Mouse (Mus musculus) midbrain, embryonic 14.5 days (tissue): Measurements from ENCODE around the gene Ednra. TPM values are rescaled to one million over a fixed set of nuclear protein-coding genes. Genes with fewer than 3 reads are reported as not detected.
"Not testable (repeated sequence)": the region's sequence is repeated elsewhere in the genome, so short reads cannot be mapped to it uniquely, and the experiment has no call there.

ENCODE experiments used
- ATAC-seq: fragments of 200-750 bp; cut with Nextera tagmentation; 2 replicates; pipeline ENCODE4 v1.8.0; 2017; ENCODE audit warnings: moderate number of reproducible peaks, moderate library complexity; ENCODE audit not compliant: low FRiP score, low TSS enrichment
- DNase-seq: peaks from one replicate; pipeline ENCODE4 v3.0.0-alpha.2; 2015
- H3K27ac ChIP-seq: fragments of 300-500 bp; sonication (generic); replicated peaks from 2 replicates; pipeline ENCODE4 v1.5.1; 2014; ENCODE audit warnings: mild to moderate bottlenecking, low read depth, low read length, moderate library complexity
- H3K27me3 ChIP-seq: fragments of 300-500 bp; sonication (generic); 2 replicates; pipeline ENCODE4 v1.6.1; 2014; ENCODE audit warnings: low read length, control low read depth, mixed read lengths; ENCODE audit not compliant: control insufficient read depth, insufficient read depth
- H3K36me3 ChIP-seq: fragments of 300-500 bp; sonication (generic); 2 replicates; pipeline ENCODE4 v1.6.1; 2014; ENCODE audit warnings: low read length, control low read depth; ENCODE audit not compliant: control insufficient read depth, insufficient read depth
- H3K4me1 ChIP-seq: fragments of 300-500 bp; sonication (generic); 2 replicates; pipeline ENCODE4 v1.6.1; 2014; ENCODE audit warnings: mild to moderate bottlenecking, antibody characterized with exemption, low read length, control low read depth; ENCODE audit not compliant: control insufficient read depth, insufficient read depth
- H3K4me2 ChIP-seq: fragments of 300-500 bp; sonication (generic); 2 replicates; pipeline ENCODE4 v1.6.1; 2014; ENCODE audit warnings: mild to moderate bottlenecking, low read length, moderate library complexity
- H3K4me3 ChIP-seq: fragments of 300-500 bp; sonication (generic); replicated peaks from 2 replicates; pipeline ENCODE4 v1.5.1; 2014; ENCODE audit warnings: low read depth, low read length
- H3K9ac ChIP-seq: fragments of 300-500 bp; sonication (generic); replicated peaks from 2 replicates; pipeline ENCODE4 v1.6.1; 2014; ENCODE audit warnings: mild to moderate bottlenecking, low read length, moderate library complexity
- H3K9me3 ChIP-seq: fragments of 300-500 bp; sonication (generic); 2 replicates; pipeline ENCODE4 v1.6.1; 2016; ENCODE audit warnings: low read length, control low read depth, mixed read lengths; ENCODE audit not compliant: control insufficient read depth
- WGBS: fragments of 180-500 bp; shearing (Covaris S2); extraction: QIAGEN DNeasy Blood & Tissue Kit; methylation state at CpG from one replicate; pipeline ENCODE4 v1.1.7; 2014; 5-methylcytosine and 5-hydroxymethylcytosine counted together
- polyA plus RNA-seq: library from polyadenylated mRNA; unstranded; fragments of >200 nt; fragmentation: Nextera tagmentation; extraction: Ambion mirVana; gene quantifications from 2 replicates; pipeline ENCODE4 v1.2.1, GENCODE M21; 2014

Ednra gene
- polyA plus RNA-seq, 1 experiment from 2014 or later: 7.1 TPM

- Histone ChIP-seq H3K9me3 (no peaks in the 10 kb centered on the region), H3K9ac (no peak overlapping the region), H3K4me1 (no peaks in the 10 kb centered on the region), H3K27ac (no peak overlapping the region), H3K36me3 (no peaks in the 10 kb centered on the region), H3K27me3 (no peaks in the 10 kb centered on the region), H3K4me3 (no peak overlapping the region), H3K4me2 (no peak overlapping the region)
- WGBS: 89% methylated on average over 4 of the region's 4 CpGs
- DNase-seq (no peak), ATAC-seq (no peak)
These were observed 19.5 kb downstream of the Ednra start for GRCm38 (mm10) chr8:77704768-77705167.

- WGBS: 84% methylated on average over 10 of the region's 10 CpGs
- H3K9me3 ChIP-seq: no peaks in the 10 kb centered on the region
- no peak overlapping the region for H3K4me3 ChIP-seq
- DNase-seq (no peak), ATAC-seq (no peak)
- H3K27ac ChIP-seq: no peak overlapping the region
- no peaks in the 10 kb centered on the region for H3K36me3 ChIP-seq
- H3K4me1 ChIP-seq: no peaks in the 10 kb centered on the region
- no peak overlapping the region for H3K9ac ChIP-seq
- no peaks in the 10 kb centered on the region for H3K27me3 ChIP-seq
- no peak overlapping the region for H3K4me2 ChIP-seq
These were observed 26.2 kb downstream of the Ednra start for GRCm38 (mm10) chr8:77698028-77698427.

DNA sequence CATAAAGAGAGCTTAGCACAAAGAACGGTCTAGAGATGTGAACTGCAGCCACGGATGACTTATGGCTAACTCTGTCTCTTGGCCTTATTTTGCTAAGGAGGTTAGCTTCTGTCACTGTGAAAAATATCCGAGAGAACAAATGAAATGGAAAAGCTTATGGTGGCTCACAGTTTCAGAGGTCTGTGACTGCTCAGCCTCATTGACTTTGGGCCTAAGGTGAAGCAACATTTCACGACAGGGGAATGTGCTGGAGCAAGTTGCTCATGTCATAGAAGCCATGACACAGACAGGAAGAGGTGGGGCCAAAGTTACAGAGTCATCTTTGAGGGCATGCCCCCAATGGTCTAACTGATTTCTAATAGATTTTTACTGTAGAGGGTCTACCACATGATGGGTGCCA is 28.1 kb downstream of the Ednra start:
- H3K4me3 ChIP-seq: no peak overlapping the region
- H3K4me2 ChIP-seq: no peak overlapping the region
- 94% methylated on average over 4 of the region's 4 CpGs for WGBS
- H3K36me3 ChIP-seq: no peaks in the 10 kb centered on the region
- no peak overlapping the region for H3K9ac ChIP-seq
- no peaks in the 10 kb centered on the region for H3K27me3 ChIP-seq
- H3K27ac ChIP-seq: no peak overlapping the region
- DNase-seq (no peak), ATAC-seq (no peak)
- no peaks in the 10 kb centered on the region for H3K9me3 ChIP-seq
- H3K4me1 ChIP-seq: no peaks in the 10 kb centered on the region

DNA sequence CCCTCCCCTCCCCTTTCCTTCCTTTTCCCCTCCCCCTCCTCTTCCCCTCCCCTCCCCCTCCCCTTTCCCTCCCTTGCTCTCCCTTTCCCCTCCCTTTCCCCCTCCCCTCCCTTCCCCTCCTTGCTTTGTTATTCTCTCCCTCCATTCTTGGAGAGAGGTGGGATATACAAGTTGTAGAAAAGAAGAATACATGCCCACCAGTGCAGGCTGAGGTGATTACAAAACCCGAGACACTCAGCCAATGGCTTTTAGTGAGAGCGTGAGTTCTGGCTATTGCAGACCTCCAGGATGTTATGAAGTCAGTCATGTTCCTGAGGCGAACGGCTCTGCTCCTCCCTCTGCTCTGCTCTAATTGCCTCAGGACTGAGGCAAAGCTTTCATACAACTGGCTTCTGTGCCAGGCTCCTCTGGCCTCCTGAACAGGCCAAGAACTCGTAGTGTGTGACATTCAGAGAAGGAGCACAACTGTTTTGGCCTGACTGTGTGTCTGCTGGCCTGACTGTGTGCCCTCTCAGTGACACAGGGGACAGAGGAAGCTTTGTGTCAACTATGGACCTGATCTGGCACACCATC is 28.7 kb downstream of the Ednra start:
- H3K4me3 ChIP-seq: no peak overlapping the region
- H3K4me1 ChIP-seq: no peaks in the 10 kb centered on the region
- 53% methylated on average over 5 of the region's 5 CpGs for WGBS
- DNase-seq: no peak
- H3K4me2 ChIP-seq: no peak overlapping the region
- H3K27me3 ChIP-seq: no peaks in the 10 kb centered on the region
- ATAC-seq: no peak
- no peak overlapping the region for H3K9ac ChIP-seq
- H3K27ac ChIP-seq: no peak overlapping the region
- no peaks in the 10 kb centered on the region for H3K36me3 ChIP-seq
- no peaks in the 10 kb centered on the region for H3K9me3 ChIP-seq

DNA sequence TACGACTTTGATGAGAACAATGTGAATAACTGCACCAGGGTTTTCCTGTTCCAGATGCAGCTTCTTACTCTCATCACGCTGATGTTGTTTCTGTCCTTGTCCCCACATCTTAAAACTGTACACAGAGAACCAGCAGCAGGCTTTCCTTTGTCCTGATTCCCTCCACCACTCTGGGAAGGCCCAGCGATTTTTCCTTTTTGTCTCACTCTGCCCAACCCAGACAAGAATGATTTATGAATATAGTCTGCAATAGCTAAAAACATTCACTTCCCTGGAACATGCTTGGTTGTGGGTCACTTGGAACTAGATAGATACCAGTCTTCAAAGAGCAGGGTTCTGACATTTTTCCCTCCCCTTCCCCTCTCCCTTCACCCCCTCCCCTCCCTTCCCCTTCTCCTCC is 29.2 kb downstream of the Ednra start:
- Histone ChIP-seq H3K36me3 (no peaks in the 10 kb centered on the region), H3K9ac (no peak overlapping the region), H3K4me3 (no peak overlapping the region), H3K4me1 (no peaks in the 10 kb centered on the region), H3K9me3 (no peaks in the 10 kb centered on the region), H3K27me3 (no peaks in the 10 kb centered on the region), H3K4me2 (no peak overlapping the region), H3K27ac (no peak overlapping the region)
- ATAC-seq (no peak), DNase-seq (no peak)
- 85% methylated on average over 3 of the region's 3 CpGs for WGBS

- Histone ChIP-seq H3K27me3 (no peaks in the 10 kb centered on the region), H3K27ac (no peak overlapping the region), H3K4me3 (no peak overlapping the region), H3K4me1 (no peaks in the 10 kb centered on the region), H3K4me2 (no peak overlapping the region), H3K9ac (no peak overlapping the region), H3K36me3 (no peaks in the 10 kb centered on the region), H3K9me3 (no peaks in the 10 kb centered on the region)
- DNase-seq (no peak), ATAC-seq (no peak)
- WGBS: 97% methylated on average over 4 of the region's 4 CpGs
These were observed 29.7 kb downstream of the Ednra start for GRCm38 (mm10) chr8:77694588-77694987.

- not testable (repeated sequence) for H3K4me1 ChIP-seq, H3K36me3 ChIP-seq, DNase-seq, H3K9me3 ChIP-seq, H3K4me2 ChIP-seq, H3K9ac ChIP-seq, ATAC-seq, H3K27me3 ChIP-seq, H3K27ac ChIP-seq, H3K4me3 ChIP-seq
- 92% methylated on average over 7 of the region's 7 CpGs for WGBS
These were observed 34.7 kb downstream of the Ednra start for GRCm38 (mm10) chr8:77689421-77690059.

DNA sequence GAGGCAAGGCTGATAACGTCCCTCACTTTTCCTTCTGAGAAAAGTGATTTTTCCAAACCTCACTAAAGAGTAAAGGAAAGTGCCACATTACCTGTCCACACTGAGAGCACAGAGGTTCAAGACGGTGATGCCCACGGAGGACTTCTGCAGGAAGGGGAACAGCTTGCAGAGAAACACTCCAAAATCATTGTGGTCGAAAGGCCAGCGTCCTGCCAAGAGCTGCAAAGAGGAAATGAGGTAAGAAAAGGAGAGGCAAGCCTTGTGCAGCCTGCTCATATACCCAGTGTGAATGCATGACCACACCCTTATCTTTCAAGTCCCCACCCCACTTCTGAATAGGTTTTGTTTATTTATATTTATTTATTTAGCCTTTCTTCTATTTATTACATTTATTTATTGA is 35.3 kb downstream of the Ednra start:
- no peak overlapping the region for H3K9ac ChIP-seq
- no peak for DNase-seq
- no peaks in the 10 kb centered on the region for H3K4me1 ChIP-seq
- no peak overlapping the region for H3K4me3 ChIP-seq
- 78% methylated on average over 5 of the region's 5 CpGs for WGBS
- no peak overlapping the region for H3K4me2 ChIP-seq
- ATAC-seq: no peak
- no peaks in the 10 kb centered on the region for H3K9me3 ChIP-seq
- H3K36me3 ChIP-seq: no peaks in the 10 kb centered on the region
- no peak overlapping the region for H3K27ac ChIP-seq
- H3K27me3 ChIP-seq: no peaks in the 10 kb centered on the region

GRCm38 (mm10) chr8:77684372-77684771 is 39.9 kb downstream of the Ednra start:
- DNase-seq: no peak
- Histone ChIP-seq H3K4me2 (no peak overlapping the region), H3K27me3 (no peaks in the 10 kb centered on the region), H3K9me3 (no peaks in the 10 kb centered on the region), H3K9ac (no peak overlapping the region), H3K4me1 (no peaks in the 10 kb centered on the region), H3K27ac (no peak overlapping the region), H3K36me3 (no peaks in the 10 kb centered on the region), H3K4me3 (no peak overlapping the region)
- WGBS: 92% methylated on average over 6 of the region's 6 CpGs
- ATAC-seq: no peak
